Comparison of ENCODE assay signal across 20 mouse cellular contexts in genomic region chr7:97720109-97720508, GRCm38 (mm10). TPM values are rescaled to one million over a fixed set of nuclear protein-coding genes. Genes with fewer than 3 reads are reported as not detected.
DNase-seq lines count a peak whose midpoint lies in the region; ATAC-seq and TF ChIP-seq lines count a peak whose summit lies in the region.
"Had no signal": no experiment of that assay in that cellular context is flagged by ENCODE, and none has a peak within 500 bp of the region (broad histone marks: within the 10 kb centered on the region; RNA-seq: fewer than 3 reads in every experiment).

No protein-coding gene starts in this region.

- no peak for ATAC-seq in liver, postnatal 0 days
- ATAC-seq in liver, embryonic 12.5 days: no peak
- ATAC-seq: forebrain, embryonic 16.5 days had no signal

- H3K27me3 ChIP-seq in kidney, adult 2 months (replicated peaks; ENCODE audit: control insufficient read depth, insufficient read depth, low read length): no peaks in the 10 kb centered on the region
- no peaks in the 10 kb centered on the region for H3K27me3 ChIP-seq in liver, postnatal 0 days (ENCODE audit: insufficient read depth, low read length)
- no peaks in the 10 kb centered on the region for H3K27me3 ChIP-seq in liver, embryonic 12.5 days (replicated peaks)
- H3K27me3 ChIP-seq: embryonic facial prominence, embryonic 13.5 days; forebrain, embryonic 12.5 days; heart, embryonic 12.5 days had no signal

- H3K4me2 ChIP-seq in liver, postnatal 0 days (ENCODE audit: low read depth, low read length): no peak overlapping the region
- H3K4me2 ChIP-seq in liver, embryonic 12.5 days: no peak overlapping the region
- H3K4me2 ChIP-seq: embryonic facial prominence, embryonic 13.5 days; forebrain, embryonic 12.5 days; heart, embryonic 12.5 days; hindbrain, embryonic 14.5 days had no signal

- 0 out of 2 replicates have a peak, but pooled peaks have one; percentile 13 for TF ChIP-seq CTCF in kidney, adult 2 months (conservative IDR thresholded peaks at IDR 0.05; ENCODE audit: insufficient read depth, insufficient read length, low read depth, low read length)
- TF ChIP-seq CTCF in liver, postnatal 0 days (IDR thresholded peaks at IDR 0.05; ENCODE audit: low read depth): 0 out of 2 replicates have a peak, but pooled peaks have one; percentile 18

- no peaks in the 10 kb centered on the region; the same call in 1 of the 2 replicates for H3K36me3 ChIP-seq in kidney, adult 2 months (ENCODE audit: control insufficient read depth, insufficient read depth, low read length)
- H3K36me3 ChIP-seq in liver, postnatal 0 days (replicated peaks; ENCODE audit: insufficient read depth, low read length): peaks cover 26% of the 10 kb centered on the region
- H3K36me3 ChIP-seq in liver, embryonic 12.5 days: peaks cover 79% of the 10 kb centered on the region

- DNase-seq in kidney, adult 2 months: no peak
- DNase-seq in kidney, adult 11 months: no peak
- no peak for DNase-seq in liver, postnatal 0 days
- peak; percentile 72 for DNase-seq in thymus, postnatal 14 days
- DNase-seq in thymus, postnatal 10 days (ENCODE audit: low spot score in 2 of 2): no peak
- DNase-seq in thymus, postnatal 4 days: peak; percentile 65
- no peak for DNase-seq in heart, adult 9 months (ENCODE audit: low spot score in 2 of 2)
- DNase-seq: adrenal gland, postnatal 10 days; cerebellum, adult 11 months; cerebellum, adult 8-10 months; cerebellum, postnatal 14 days; gastrocnemius, postnatal 14 days; heart, adult 2 months had no signal

- H3K4me1 ChIP-seq in kidney, adult 2 months (ENCODE audit: control insufficient read depth, insufficient read depth, low read length): no peaks in the 10 kb centered on the region
- H3K4me1 ChIP-seq in liver, postnatal 0 days (ENCODE audit: insufficient read depth): no peaks in the 10 kb centered on the region
- peaks cover 9% of the 10 kb centered on the region for H3K4me1 ChIP-seq in liver, embryonic 12.5 days
- H3K4me1 ChIP-seq: embryonic facial prominence, embryonic 13.5 days; forebrain, embryonic 12.5 days; hindbrain, embryonic 10.5 days had no signal

- no peaks in the 10 kb centered on the region for H3K9me3 ChIP-seq in liver, postnatal 0 days (ENCODE audit: low read length)
- H3K9me3 ChIP-seq in liver, embryonic 12.5 days (replicated peaks): no peaks in the 10 kb centered on the region
- H3K9me3 ChIP-seq: forebrain, embryonic 12.5 days; heart, embryonic 12.5 days; hindbrain, embryonic 10.5 days had no signal

- no peak for TF ChIP-seq POLR2A in kidney, adult 2 months (IDR thresholded peaks at IDR 0.05; ENCODE audit: low read depth, low read length)

- no peak overlapping the region for H3K4me3 ChIP-seq in kidney, adult 2 months (ENCODE audit: insufficient read depth, low read depth, low read length)
- H3K4me3 ChIP-seq in liver, postnatal 0 days (ENCODE audit: low read depth, low read length): no peak overlapping the region
- H3K4me3 ChIP-seq in liver, embryonic 12.5 days: no peak overlapping the region
- H3K4me3 ChIP-seq: embryonic facial prominence, embryonic 13.5 days; forebrain, embryonic 12.5 days; heart, adult 2 months; heart, embryonic 12.5 days; hindbrain, embryonic 10.5 days had no signal

- no peak overlapping the region for H3K27ac ChIP-seq in kidney, adult 2 months (ENCODE audit: insufficient read depth, low read depth, low read length)
- no peak overlapping the region for H3K27ac ChIP-seq in liver, postnatal 0 days (ENCODE audit: low read depth)
- H3K27ac ChIP-seq in liver, embryonic 12.5 days: no peak overlapping the region
- H3K27ac ChIP-seq: embryonic facial prominence, embryonic 13.5 days; forebrain, embryonic 12.5 days; heart, adult 2 months; hindbrain, embryonic 10.5 days; hindbrain, embryonic 14.5 days had no signal

- WGBS in kidney, adult 2 months: 84% methylated on average over 5 of the region's 5 CpGs
- 73% methylated on average over 5 of the region's 5 CpGs for WGBS in liver, postnatal 0 days (ENCODE audit: insufficient replicate concordance)
- 77% methylated on average over 5 of the region's 5 CpGs for WGBS in liver, embryonic 12.5 days (ENCODE audit: insufficient replicate concordance)

- no peak for TF ChIP-seq EP300 in liver, postnatal 0 days (IDR thresholded peaks at IDR 0.05; ENCODE audit: low read depth)

- H3K9ac ChIP-seq in liver, postnatal 0 days (replicated peaks): no peak overlapping the region
- no peak overlapping the region for H3K9ac ChIP-seq in liver, embryonic 12.5 days
- H3K9ac ChIP-seq: embryonic facial prominence, embryonic 13.5 days; forebrain, embryonic 12.5 days; heart, embryonic 12.5 days; hindbrain, embryonic 14.5 days had no signal

RNA-seq across cellular contexts. Expression of gene Aqp11, which starts 18.0 kb away (rescaled TPM):
- 62.0 and 65.9 TPM in 2 replicates for polyA plus RNA-seq in kidney, adult 2 months (2012; rRNA removed)
- 51.0 and 55.0 TPM in 2 replicates for polyA plus RNA-seq in liver, postnatal 0 days (2015; fragmentation: Nextera tagmentation; extraction: Ambion mirVana)
- 12.1 and 12.8 TPM in 2 replicates for polyA plus RNA-seq in liver, embryonic 12.5 days (2016; fragmentation: Nextera tagmentation; extraction: Ambion mirVana)

RNA-seq across cellular contexts. Expression of gene Clns1a, which starts 23.7 kb away (rescaled TPM):
- 23.5 and 28.7 TPM in 2 replicates for polyA plus RNA-seq in kidney, adult 2 months (2012; rRNA removed)
- 40.2 and 42.0 TPM in 2 replicates for polyA plus RNA-seq in liver, postnatal 0 days (2015; fragmentation: Nextera tagmentation; extraction: Ambion mirVana)
- 120 and 129 TPM in 2 replicates for polyA plus RNA-seq in liver, embryonic 12.5 days (2016; fragmentation: Nextera tagmentation; extraction: Ambion mirVana)

Comparison
In these comparisons a context has a peak if more than half of its experiments do, and no peak if none do; other contexts are left out.
1. DNase-seq: peak in thymus, postnatal 14 days (single experiment) and thymus, postnatal 4 days (single experiment); none in kidney, adult 2 months (single experiment), kidney, adult 11 months (single experiment), liver, postnatal 0 days (single experiment), thymus, postnatal 10 days (0 of 2) and heart, adult 9 months (0 of 2).